Mouse (Mus musculus) stomach, postnatal 0 days (tissue): ENCODE data around the gene Fgfr2.

ENCODE experiments used
- CTCF ChIP-seq: IDR thresholded peaks from 2 replicates; pipeline ENCODE4 v1.5.1; 2016; ENCODE audit warnings: antibody characterized with exemption, low read depth, mild to moderate bottlenecking, moderate library complexity
- EP300 ChIP-seq: optimal IDR thresholded peaks from 2 replicates; pipeline ENCODE3; 2016; ENCODE audit warnings: antibody characterized with exemption

DNA sequence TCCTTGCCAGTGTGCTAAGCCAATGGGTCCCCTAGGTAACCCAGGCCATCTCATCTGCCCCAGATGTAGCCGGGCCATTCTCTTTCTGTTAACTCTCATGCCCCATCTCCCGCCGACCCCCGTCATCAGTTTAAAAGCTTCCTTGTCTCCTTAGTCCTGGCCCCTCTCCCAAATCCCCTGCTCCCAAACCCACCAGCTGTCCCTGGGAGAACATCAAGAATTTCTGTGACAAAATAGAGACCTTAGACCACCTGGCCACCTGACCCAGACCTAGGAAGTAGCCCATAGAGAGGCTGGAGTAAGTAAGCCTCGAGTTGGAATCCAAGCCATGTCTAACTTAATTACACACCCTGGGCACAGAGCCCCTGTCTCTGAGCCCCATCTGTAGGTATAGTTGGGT is 232.9 kb downstream of the Fgfr2 start:
- TF ChIP-seq CTCF: no peak
- no peak for TF ChIP-seq EP300
